In the genomic region with DNA sequence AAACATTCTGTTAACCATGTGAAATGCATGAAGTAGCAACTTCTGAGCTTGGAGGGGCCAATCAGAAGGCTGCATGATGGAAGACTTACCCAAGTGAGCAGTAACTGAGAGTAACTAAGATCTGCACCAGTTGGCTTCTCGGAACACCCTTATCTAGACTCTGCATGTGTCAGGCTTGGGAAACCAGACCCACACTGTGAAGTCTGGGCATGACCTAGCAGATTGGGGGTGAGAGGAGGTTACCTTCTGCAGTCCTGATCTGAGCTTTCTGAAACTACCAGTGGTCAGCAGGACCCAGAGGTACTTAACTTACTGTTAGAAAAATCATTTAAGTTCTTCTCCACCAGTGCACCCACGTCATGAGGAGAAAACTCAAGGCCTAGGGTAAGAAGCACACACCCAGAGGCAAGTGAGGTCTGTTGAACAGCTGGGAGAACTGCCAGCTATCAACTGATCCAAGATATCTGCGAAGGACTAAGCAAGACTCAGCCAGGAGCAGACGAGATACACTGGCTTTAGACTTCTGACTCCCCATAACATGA, we compare ENCODE assay signal across 10 mouse cellular contexts. TPM values are rescaled to one million over a fixed set of nuclear protein-coding genes. Genes with fewer than 3 reads are reported as not detected.
DNase-seq lines count a peak whose midpoint lies in the region; ATAC-seq and TF ChIP-seq lines count a peak whose summit lies in the region.
"Had no signal": no experiment of that assay in that cellular context is flagged by ENCODE, and none has a peak within 500 bp of the region (broad histone marks: within the 10 kb centered on the region; RNA-seq: fewer than 3 reads in every experiment).

No protein-coding gene starts in this region.

- no peak overlapping the region for H3K9ac ChIP-seq in heart, embryonic 11.5 days (ENCODE audit: low read depth, low read length)
- H3K9ac ChIP-seq in CH12.LX (ENCODE audit: insufficient read depth, low read depth) = 0 out of 2 replicates have a peak overlapping the region, but pooled peaks have one; percentile 14
- no peak overlapping the region for H3K9ac ChIP-seq in forebrain, embryonic 16.5 days (replicated peaks; ENCODE audit: low read depth, low read length)

- peak; percentile 78 for TF ChIP-seq EP300 in CH12.LX (IDR thresholded peaks at IDR 0.05; ENCODE audit: low read length)

- no peak for DNase-seq in heart, postnatal 25 days (ENCODE audit: low spot score)
- DNase-seq in CH12.LX (ENCODE audit: extremely low read depth) = peak; percentile 39
- DNase-seq in layer of hippocampus, adult 2 months (ENCODE audit: low spot score in 2 of 2) = no peak
- DNase-seq in urinary bladder, postnatal 4 days (ENCODE audit: low spot score in 2 of 2) = no peak
- DNase-seq: kidney, postnatal 25 days; right cerebral cortex, postnatal 14 days had no signal

- H3K4me2 ChIP-seq in heart, embryonic 11.5 days = peak overlapping the region; percentile 27; the same call in 1 of the 2 replicates
- peak overlapping the region; percentile 53 for H3K4me2 ChIP-seq in CH12.LX (ENCODE audit: insufficient read depth, low read depth, poor library complexity, severe bottlenecking)
- no peak overlapping the region for H3K4me2 ChIP-seq in forebrain, embryonic 16.5 days (ENCODE audit: low read length)

- no peaks in the 10 kb centered on the region for H3K9me3 ChIP-seq in heart, embryonic 11.5 days (replicated peaks; ENCODE audit: control insufficient read depth, low read length)
- H3K9me3 ChIP-seq in CH12.LX (replicated peaks; ENCODE audit: low read length) = peaks cover 4% of the 10 kb centered on the region
- H3K9me3 ChIP-seq in forebrain, embryonic 16.5 days (ENCODE audit: control insufficient read depth, low read length) = no peaks in the 10 kb centered on the region

- no peaks in the 10 kb centered on the region for H3K36me3 ChIP-seq in heart, embryonic 11.5 days (ENCODE audit: control insufficient read depth, insufficient read depth, low read length)
- no peaks in the 10 kb centered on the region for H3K36me3 ChIP-seq in CH12.LX (replicated peaks in 1 of 2; ENCODE audit: control insufficient read depth in 1 of 2, insufficient read depth in 1 of 2, low read length in 1 of 2)
- H3K36me3 ChIP-seq in forebrain, embryonic 16.5 days (ENCODE audit: control insufficient read depth, insufficient read depth) = no peaks in the 10 kb centered on the region

- no peak for TF ChIP-seq POLR2A in CH12.LX (IDR thresholded peaks at IDR 0.05; ENCODE audit: low read depth, low read length)

- dilution Hi-C loops in CH12.LX (cut with MboI; ENCODE audit: extremely low pct_ligation_motif_present, extremely low pct_unique_long_range_greater_than_20kb, low sequenced_read_pairs) = no loop called here

- in situ Hi-C loops in CH12.LX (cut with MboI; ENCODE audit: low pct_ligation_motif_present, low pct_unique_long_range_greater_than_20kb, low sequenced_read_pairs) = no loop called here

- no peaks in the 10 kb centered on the region for H3K79me2 ChIP-seq in CH12.LX (replicated peaks; ENCODE audit: control insufficient read depth, extremely low read depth, insufficient read depth, poor library complexity, severe bottlenecking)

- ATAC-seq in heart, embryonic 11.5 days (replicated peaks; ENCODE audit: insufficient number of reproducible peaks, low FRiP score, low TSS enrichment) = peak; percentile 93
- ATAC-seq in erythroblast, adult 5-6 weeks (replicated peaks; ENCODE audit: low FRiP score, poor library complexity, severe bottlenecking) = peak; percentile 81
- peak; percentile 26 for ATAC-seq in megakaryocyte, adult 5-6 weeks (ENCODE audit: poor library complexity, severe bottlenecking)
- no peak for ATAC-seq in forebrain, embryonic 16.5 days

- WGBS in heart, embryonic 11.5 days (ENCODE audit: insufficient replicate concordance) = 47% methylated on average over 4 of the region's 4 CpGs
- WGBS in forebrain, embryonic 16.5 days = 84% methylated on average over 4 of the region's 4 CpGs

- peaks cover 19% of the 10 kb centered on the region for H3K4me1 ChIP-seq in heart, embryonic 11.5 days (ENCODE audit: control insufficient read depth, insufficient read depth, low read length)
- peaks cover 53 to 87% of the 10 kb centered on the region in 2 experiments for H3K4me1 ChIP-seq in CH12.LX (ENCODE audit: control insufficient read depth in 1 of 2, insufficient read depth in 2 of 2)
- no peaks in the 10 kb centered on the region for H3K4me1 ChIP-seq in forebrain, embryonic 16.5 days (replicated peaks; ENCODE audit: control insufficient read depth, insufficient read depth, low read length)

- H3K27me3 ChIP-seq in heart, embryonic 11.5 days (ENCODE audit: control insufficient read depth, insufficient read depth, low read length) = no peaks in the 10 kb centered on the region
- no peaks in the 10 kb centered on the region for H3K27me3 ChIP-seq in CH12.LX (replicated peaks)
- H3K27me3 ChIP-seq in forebrain, embryonic 16.5 days (replicated peaks; ENCODE audit: control insufficient read depth, insufficient read depth, low read length) = no peaks in the 10 kb centered on the region

- no peak; the same call in 1 of the 2 replicates for TF ChIP-seq RAD21 in CH12.LX (IDR thresholded peaks at IDR 0.05; ENCODE audit: low read depth, low read length)

- no peak for TF ChIP-seq CTCF in CH12.LX (conservative IDR thresholded peaks at IDR 0.05 in 1 of 2, IDR thresholded peaks at IDR 0.05 in 1 of 2; ENCODE audit: low read depth in 2 of 2, low read length in 2 of 2)
- TF ChIP-seq CTCF in layer of hippocampus, adult 2 months (conservative IDR thresholded peaks at IDR 0.05) = no peak

- peak overlapping the region; percentile 73 for H3K27ac ChIP-seq in heart, embryonic 11.5 days (ENCODE audit: low read depth, low read length)
- peak overlapping the region; percentile 90 for H3K27ac ChIP-seq in CH12.LX (ENCODE audit: insufficient read depth, low read depth)
- H3K27ac ChIP-seq in layer of hippocampus, adult 2 months = no peak overlapping the region
- H3K27ac ChIP-seq in forebrain, embryonic 16.5 days (ENCODE audit: low read length) = no peak overlapping the region

- H3K4me3 ChIP-seq in heart, embryonic 11.5 days (ENCODE audit: low read depth, low read length) = no peak overlapping the region
- no peak overlapping the region for H3K4me3 ChIP-seq in CH12.LX (replicated peaks in 1 of 3; ENCODE audit: low read depth in 2 of 3, low read length in 2 of 3, poor library complexity in 1 of 3)
- H3K4me3 ChIP-seq in layer of hippocampus, adult 2 months = no peak overlapping the region
- no peak overlapping the region for H3K4me3 ChIP-seq in forebrain, embryonic 16.5 days (replicated peaks; ENCODE audit: low read length)

- intact Hi-C loops in heart, postnatal 25 days (cut with DNase I) = no loop called here

TF ChIP-seq in CH12.LX, 34 proteins besides CTCF, POLR2A, EP300 and RAD21:
- TF ChIP-seq MAX (IDR thresholded peaks at IDR 0.05; ENCODE audit: low read length) (peak; percentile 73), MAFK (IDR thresholded peaks at IDR 0.05; ENCODE audit: insufficient replicate concordance, low read length) (peak; percentile 69; the same call in 1 of the 2 replicates), KAT2A (IDR thresholded peaks at IDR 0.05; ENCODE audit: insufficient replicate concordance, low read length) (no peak), MXI1 (IDR thresholded peaks at IDR 0.05; ENCODE audit: low read depth, low read length) (peak; percentile 30; the same call in 1 of the 2 replicates), ETS1 (conservative IDR thresholded peaks at IDR 0.05; ENCODE audit: low read depth, low read length) (peak; percentile 85), JUN (IDR thresholded peaks at IDR 0.05; ENCODE audit: insufficient read depth, low read depth, low read length) (no peak; the same call in 1 of the 2 replicates), IRF4 (IDR thresholded peaks at IDR 0.05; ENCODE audit: low read depth, low read length) (peak; percentile 84), SIN3A (IDR thresholded peaks at IDR 0.05; ENCODE audit: low read length) (peak; percentile 77), JUND (conservative IDR thresholded peaks at IDR 0.05; ENCODE audit: low read depth, low read length) (no peak), CHD1 (IDR thresholded peaks at IDR 0.05; ENCODE audit: low read depth, low read length) (peak; percentile 82; the same call in 1 of the 2 replicates), BHLHE40 (IDR thresholded peaks at IDR 0.05; ENCODE audit: low read depth, low read length) (peak; percentile 90), TCF12 (IDR thresholded peaks at IDR 0.05; ENCODE audit: low read depth, low read length) (peak; percentile 83), MYC (IDR thresholded peaks at IDR 0.05; ENCODE audit: low read depth, low read length) (peak; percentile 28; the same call in 1 of the 2 replicates), MEF2A (IDR thresholded peaks at IDR 0.05; ENCODE audit: borderline replicate concordance, low read depth, low read length) (peak; percentile 78), NRF1 (IDR thresholded peaks at IDR 0.05; ENCODE audit: low read depth, low read length) (no peak), CHD2 (IDR thresholded peaks at IDR 0.05; ENCODE audit: low read length) (peak; percentile 42; the same call in 1 of the 2 replicates), RCOR1 (conservative IDR thresholded peaks at IDR 0.05; ENCODE audit: low read depth, low read length) (peak; percentile 42)

RNA-seq across cellular contexts. Expression of a gene that starts 50.6 kb away (rescaled TPM):
- polyA plus RNA-seq in heart, embryonic 11.5 days (2014; fragmentation: Nextera tagmentation; extraction: Ambion mirVana) = 7.4 and 8.3 TPM in 2 replicates
- 10 to 100 TPM; 28.5 to 62.1 TPM for total RNA-seq in heart, postnatal 25 days (2021)
- total RNA-seq in CH12.LX (2012; rRNA removed) = 12.3 and 18.6 TPM in 2 replicates
- 9.5 and 10.6 TPM in 2 replicates for total RNA-seq in CH12.LX (2014; rRNA removed)
- polyA plus RNA-seq in CH12.LX (2012; ENCODE audit: insufficient read length, low read depth) = 16.0 and 18.7 TPM in 2 replicates
- total RNA-seq in erythroblast, adult 5-6 weeks (2015; ENCODE audit: low replicate concordance) = 608 and 670 TPM in 2 replicates
- total RNA-seq in erythroblast, adult 5-6 weeks (2017; ENCODE audit: low replicate concordance) = 1,090 and 1,183 TPM in 2 replicates
- 1.1 and 1.8 TPM in 2 replicates for total RNA-seq in megakaryocyte, adult 5-6 weeks (2015)
- total RNA-seq in megakaryocyte, adult 5-6 weeks (2017) = 2.2 and 3.9 TPM in 2 replicates
- total RNA-seq in layer of hippocampus, adult 2 months (2021) = 1 to 10 TPM; 2.3 to 2.4 TPM
- 3.5 and 5.1 TPM in 2 replicates for polyA plus RNA-seq in forebrain, embryonic 16.5 days (2015; fragmentation: Nextera tagmentation; extraction: Ambion mirVana)

Comparison
In these comparisons a context has a peak if more than half of its experiments do, and no peak if none do; other contexts are left out.
1. H3K27ac ChIP-seq: peak in heart, embryonic 11.5 days (single experiment) and CH12.LX (single experiment); none in layer of hippocampus, adult 2 months (single experiment) and forebrain, embryonic 16.5 days (single experiment).
2. RNA of a gene that starts 50.6 kb away (total RNA-seq): 608 to 1,183 TPM in erythroblast, adult 5-6 weeks; 28.5 to 62.1 TPM in heart, postnatal 25 days, 9.5 to 18.6 TPM in CH12.LX, 2.3 to 2.4 TPM in layer of hippocampus, adult 2 months and 1.1 to 3.9 TPM in megakaryocyte, adult 5-6 weeks; every median in the first group is over 4 times any median in the second.